24 mouse cellular contexts compared by ENCODE assay signal in genomic region chr10:64305802-64306201, GRCm38 (mm10).
"Had no signal": no experiment of that assay in that cellular context is flagged by ENCODE, and none has a peak within 500 bp of the region (broad histone marks: within the 10 kb centered on the region; RNA-seq: fewer than 3 reads in every experiment).

No protein-coding gene starts in this region.

- H3K4me3 ChIP-seq: intestine, embryonic 15.5 days; kidney, embryonic 15.5 days; limb, embryonic 10.5 days; limb, embryonic 13.5 days; liver, embryonic 12.5 days; liver, embryonic 15.5 days; lung, embryonic 15.5 days; megakaryocyte, embryonic 14.5 days; midbrain, embryonic 10.5 days; midbrain, embryonic 13.5 days; myocyte; neural tube, embryonic 13.5 days had no signal

- ATAC-seq: intestine, embryonic 15.5 days; liver, embryonic 12.5 days; midbrain, embryonic 13.5 days; midbrain, embryonic 16.5 days had no signal

- H3K9ac ChIP-seq: intestine, embryonic 15.5 days; kidney, embryonic 15.5 days; limb, embryonic 13.5 days; liver, embryonic 12.5 days; liver, embryonic 15.5 days; lung, embryonic 15.5 days; midbrain, embryonic 13.5 days; neural tube, embryonic 13.5 days had no signal

- H3K36me3 ChIP-seq: intestine, embryonic 15.5 days; kidney, embryonic 15.5 days; limb, embryonic 10.5 days; limb, embryonic 13.5 days; liver, embryonic 12.5 days; liver, embryonic 15.5 days; lung, embryonic 15.5 days; midbrain, embryonic 10.5 days; midbrain, embryonic 13.5 days; neural tube, embryonic 13.5 days had no signal

- H3K27me3 ChIP-seq: intestine, embryonic 15.5 days; kidney, embryonic 15.5 days; limb, embryonic 13.5 days; liver, embryonic 12.5 days; liver, embryonic 15.5 days; lung, embryonic 15.5 days; megakaryocyte, embryonic 14.5 days; midbrain, embryonic 13.5 days; neural tube, embryonic 13.5 days had no signal

- H3K9me3 ChIP-seq: intestine, embryonic 15.5 days; kidney, embryonic 15.5 days; limb, embryonic 10.5 days; limb, embryonic 13.5 days; liver, embryonic 12.5 days; liver, embryonic 15.5 days; lung, embryonic 15.5 days; midbrain, embryonic 10.5 days; midbrain, embryonic 13.5 days; neural tube, embryonic 13.5 days had no signal

- H3K27ac ChIP-seq: intestine, embryonic 15.5 days; kidney, embryonic 15.5 days; limb, embryonic 10.5 days; limb, embryonic 13.5 days; liver, embryonic 12.5 days; liver, embryonic 15.5 days; lung, embryonic 15.5 days; midbrain, embryonic 10.5 days; midbrain, embryonic 13.5 days; neural tube, embryonic 13.5 days; stomach, postnatal 0 days had no signal

- H3K4me2 ChIP-seq: intestine, embryonic 15.5 days; kidney, embryonic 15.5 days; limb, embryonic 13.5 days; liver, embryonic 12.5 days; liver, embryonic 15.5 days; lung, embryonic 15.5 days; midbrain, embryonic 13.5 days; neural tube, embryonic 13.5 days had no signal

- H3K4me1 ChIP-seq: intestine, embryonic 15.5 days; kidney, embryonic 15.5 days; limb, embryonic 10.5 days; limb, embryonic 13.5 days; liver, embryonic 12.5 days; liver, embryonic 15.5 days; lung, embryonic 15.5 days; megakaryocyte, embryonic 14.5 days; midbrain, embryonic 10.5 days; midbrain, embryonic 13.5 days; neural tube, embryonic 13.5 days had no signal

- DNase-seq: kidney, adult 11 months; kidney, adult 8-10 months; kidney, postnatal 10 days; kidney, postnatal 36 days; liver; lung, adult 18-20 months; lung, postnatal 10 days; lung, postnatal 36 days; retina, postnatal 1 day; thymus, postnatal 25 days had no signal
